Mouse (Mus musculus) T-helper 1 cell (primary cell): Measurements from ENCODE around the gene Osbpl3.

ENCODE experiments used
- in situ Hi-C: fragments of 300-600 bp; cut with MboI, MseI; formaldehyde crosslinking; loops from one replicate; pipeline ENCODE4 v1.15.1; 2025; ENCODE audit warnings: high pct_unique_total_duplicates

Gene Osbpl3

DNA sequence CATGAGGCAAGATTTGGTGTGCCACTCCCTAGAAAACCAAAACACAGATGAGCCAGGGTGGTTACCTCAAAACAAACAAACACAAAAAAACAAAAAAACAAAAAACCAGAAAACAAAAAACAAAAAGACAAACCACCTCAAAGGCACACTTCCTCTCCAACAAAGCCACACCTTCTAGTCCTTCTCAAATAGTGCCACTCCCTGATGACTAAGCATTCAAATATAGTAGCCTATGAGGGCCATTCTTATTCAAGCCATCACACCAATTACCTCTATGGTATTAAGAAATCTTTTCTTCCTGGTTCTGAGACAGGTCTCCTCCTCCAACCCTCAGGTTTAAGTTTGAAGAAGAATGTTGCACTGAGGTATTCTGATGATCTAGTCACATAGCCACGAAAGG is 79.3 kb downstream of the Osbpl3 start:
- in situ Hi-C loops = loop anchor here (5.0 kb wide), 1 partner anchor 81 kb away; the partner anchor contains the start of gene Osbpl3

DNA sequence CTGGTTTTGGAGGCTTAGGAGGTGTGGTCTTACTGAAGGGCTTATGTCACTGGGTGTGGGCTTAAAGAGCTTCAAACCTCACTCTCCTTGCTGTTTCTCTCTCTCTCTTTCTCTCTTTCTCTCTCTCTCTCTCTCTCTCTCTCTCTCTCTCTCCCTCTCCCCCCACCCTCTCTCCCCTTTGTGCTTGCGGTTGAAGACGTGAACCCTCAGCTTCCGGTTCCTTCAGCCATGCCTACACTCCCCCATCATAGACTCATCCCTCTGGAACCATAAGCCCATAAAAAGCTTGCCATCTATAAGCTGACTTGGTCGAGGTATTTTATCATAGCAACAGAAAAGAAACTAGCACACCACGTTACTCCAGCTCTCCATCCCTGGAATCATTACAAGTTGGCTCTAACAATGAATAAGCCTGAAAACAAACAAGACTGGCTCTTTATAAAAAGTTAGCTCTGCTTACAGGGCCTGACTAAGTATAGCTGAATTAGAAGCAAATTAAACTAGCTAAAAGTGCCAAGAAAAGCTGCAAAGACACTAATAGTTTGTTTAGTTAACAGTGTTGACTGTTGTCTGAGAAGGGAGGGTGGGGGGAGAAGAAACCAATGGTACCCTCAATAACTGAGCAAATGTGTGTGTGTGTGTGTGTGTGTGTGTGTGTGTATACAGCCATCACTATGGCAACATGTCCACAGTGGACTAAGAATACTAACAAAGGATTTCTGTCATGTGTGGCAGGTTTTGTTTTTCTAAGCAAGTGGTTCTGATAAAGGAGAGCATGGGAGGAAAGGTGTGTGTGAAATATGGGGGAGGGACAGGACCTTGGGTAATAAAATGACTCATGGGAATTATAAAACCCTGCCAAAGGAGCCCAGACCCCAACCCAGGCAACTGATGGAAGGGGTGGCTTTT is 83.2 kb downstream of the Osbpl3 start:
- in situ Hi-C loops = no loop called here

DNA sequence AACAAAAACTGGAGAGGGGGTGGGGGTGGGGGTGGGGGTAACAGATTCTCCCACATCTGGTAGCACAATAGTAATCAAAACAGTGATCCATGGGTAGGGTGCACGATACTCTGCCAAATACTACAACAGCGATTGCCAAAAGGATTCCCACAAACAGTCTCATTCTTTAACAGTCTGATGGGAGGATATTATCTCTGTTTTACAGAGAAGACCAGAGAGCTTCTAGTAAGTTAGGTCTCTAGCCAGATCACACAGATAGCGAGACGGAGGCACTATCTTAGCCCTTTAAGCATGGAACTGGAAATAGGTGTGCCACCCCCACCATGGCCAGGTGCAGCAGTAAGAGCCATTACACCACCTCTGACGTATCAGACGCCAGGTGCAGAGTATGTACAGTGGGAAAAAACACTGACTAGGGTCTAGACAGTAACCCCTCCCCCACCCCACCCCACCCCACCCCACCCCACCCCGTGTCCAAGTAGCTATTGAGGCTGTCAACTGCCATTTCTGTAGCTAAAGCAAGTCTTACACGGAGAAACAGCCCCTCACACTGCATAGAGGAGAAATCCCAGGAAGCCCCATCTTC is 84.4 kb downstream of the Osbpl3 start:
- in situ Hi-C loops = no loop called here

DNA sequence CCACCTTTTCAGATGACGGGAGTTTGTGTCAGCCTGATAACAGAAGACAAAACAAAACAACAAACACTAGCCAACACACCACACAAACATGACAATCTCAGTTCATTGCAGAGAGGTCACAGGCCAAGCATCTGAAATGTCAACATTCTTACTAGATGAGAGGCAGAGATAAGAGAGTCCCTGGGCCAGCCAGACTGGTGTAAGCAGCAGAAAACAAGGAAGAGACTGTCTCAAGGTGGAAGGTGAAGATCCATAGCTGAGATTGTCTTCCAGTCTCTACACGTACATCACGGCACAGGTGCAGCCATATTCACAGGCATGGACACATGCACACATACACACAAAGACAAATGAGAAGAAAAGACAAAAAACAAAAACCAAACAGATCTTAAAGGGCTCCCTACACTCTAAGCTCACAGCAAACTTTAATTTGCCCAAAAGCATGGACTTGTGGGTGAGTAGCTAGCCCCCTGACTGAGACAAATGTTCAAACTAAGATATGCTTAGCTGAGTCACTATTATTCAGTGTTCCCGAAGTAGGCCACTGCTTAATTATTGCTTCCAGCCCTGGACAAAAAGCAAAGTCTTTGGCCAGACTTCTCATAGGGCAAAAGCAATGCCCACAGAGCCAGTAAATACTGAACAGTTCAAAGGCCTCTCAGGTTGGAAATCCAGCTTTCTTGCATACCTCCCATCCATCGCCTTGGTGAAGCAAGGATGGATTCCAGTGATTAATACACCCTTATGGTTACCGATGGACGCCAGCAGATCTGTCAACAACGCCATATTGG is 87.3 kb downstream of the Osbpl3 start:
- in situ Hi-C loops = no loop called here

DNA sequence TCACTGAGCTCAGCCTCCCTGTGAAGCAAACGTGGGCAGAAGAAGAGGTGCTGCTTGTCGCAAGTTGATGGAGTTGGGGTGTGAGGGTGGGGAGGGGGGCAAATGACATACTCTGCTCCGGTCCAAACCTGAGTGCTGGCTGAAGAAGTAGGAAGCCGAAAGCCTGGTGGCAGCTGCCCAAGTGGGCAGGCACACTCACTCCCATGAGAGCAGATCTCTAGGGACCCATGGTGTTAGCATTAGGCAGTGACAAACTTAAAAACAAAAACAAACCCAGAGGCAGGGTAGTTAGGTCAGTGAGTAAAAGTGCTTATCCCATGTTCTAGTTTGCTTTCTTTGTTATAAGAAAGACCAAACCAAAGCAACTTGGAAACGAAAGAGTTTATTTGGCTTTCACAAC is 88.2 kb downstream of the Osbpl3 start:
- in situ Hi-C loops = no loop called here

DNA sequence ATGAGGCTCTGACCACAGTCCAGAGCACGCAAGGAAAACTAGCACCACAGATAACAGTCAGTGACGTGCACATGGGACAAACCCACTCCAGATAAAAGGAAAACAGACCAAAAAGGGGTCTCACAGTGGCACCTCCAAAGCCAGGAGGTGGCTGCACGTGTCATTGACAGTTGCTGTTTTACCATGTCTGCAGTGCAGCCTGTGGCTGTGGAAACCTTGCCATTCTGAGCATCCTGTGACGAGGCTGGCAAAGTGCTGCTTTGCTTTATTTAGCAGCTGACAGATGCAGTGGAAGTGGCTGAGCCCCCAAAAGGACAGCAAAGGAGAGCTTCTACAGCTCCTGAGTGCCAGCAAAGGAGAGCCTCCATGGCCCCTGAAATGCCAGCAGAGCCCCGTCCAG is 89.3 kb downstream of the Osbpl3 start:
- in situ Hi-C loops = no loop called here

DNA sequence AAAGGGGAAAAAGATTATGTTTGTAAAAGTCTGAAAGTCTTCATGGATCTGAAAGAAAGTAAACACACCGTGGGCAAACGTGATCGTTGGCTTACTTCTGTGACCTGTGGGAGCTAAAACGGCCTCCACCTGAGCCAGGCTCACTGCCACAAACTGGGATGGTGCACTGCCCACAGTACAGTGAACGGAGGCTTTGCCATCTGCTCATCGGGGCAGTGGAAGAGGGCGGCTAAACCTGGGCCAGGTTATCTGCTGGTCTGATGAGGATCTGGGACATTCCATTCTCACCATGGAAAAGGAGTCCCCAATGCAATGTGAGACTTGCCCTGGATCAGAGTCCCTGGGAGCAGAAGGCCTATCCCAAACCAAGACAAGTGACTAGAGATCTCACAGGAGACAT is 89.7 kb downstream of the Osbpl3 start:
- in situ Hi-C loops = no loop called here

DNA sequence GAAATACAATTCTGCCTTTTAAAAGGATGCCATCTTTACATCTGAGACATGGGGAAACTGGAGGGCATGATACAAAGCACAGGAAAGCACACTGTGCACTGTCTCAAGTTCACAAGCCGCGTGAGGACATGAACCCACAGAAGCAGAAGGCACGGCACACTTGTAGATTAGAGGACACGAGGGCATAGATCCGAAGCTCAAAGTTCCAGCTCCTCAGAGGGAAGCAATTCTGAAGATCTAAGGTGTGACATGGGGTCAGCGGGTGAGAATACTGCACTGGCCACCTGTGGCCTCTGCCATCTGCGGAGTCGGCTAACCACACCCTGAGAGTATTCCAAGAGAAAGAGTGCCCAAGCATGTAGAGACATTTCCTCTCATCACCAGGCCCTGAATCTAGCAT is 91.6 kb downstream of the Osbpl3 start:
- in situ Hi-C loops = no loop called here

DNA sequence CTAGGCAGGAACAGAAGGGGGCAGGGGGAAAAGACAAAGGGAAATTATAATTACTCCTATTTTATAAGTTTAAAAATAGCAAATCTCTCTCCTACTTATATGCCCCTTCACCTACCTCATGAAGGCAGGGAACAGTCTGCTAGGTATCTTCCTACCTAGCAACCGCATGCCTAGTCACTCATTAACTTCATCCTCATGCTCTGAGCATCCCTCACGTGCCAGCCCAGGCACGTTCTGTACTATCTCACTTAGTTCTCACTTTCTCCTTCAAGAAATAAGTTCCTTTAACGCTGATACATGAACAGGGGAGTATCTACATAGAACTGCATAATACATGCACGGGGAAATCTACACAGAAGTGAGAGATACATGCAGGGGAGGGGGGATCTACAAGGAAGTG is 92.6 kb downstream of the Osbpl3 start:
- in situ Hi-C loops = no loop called here

DNA sequence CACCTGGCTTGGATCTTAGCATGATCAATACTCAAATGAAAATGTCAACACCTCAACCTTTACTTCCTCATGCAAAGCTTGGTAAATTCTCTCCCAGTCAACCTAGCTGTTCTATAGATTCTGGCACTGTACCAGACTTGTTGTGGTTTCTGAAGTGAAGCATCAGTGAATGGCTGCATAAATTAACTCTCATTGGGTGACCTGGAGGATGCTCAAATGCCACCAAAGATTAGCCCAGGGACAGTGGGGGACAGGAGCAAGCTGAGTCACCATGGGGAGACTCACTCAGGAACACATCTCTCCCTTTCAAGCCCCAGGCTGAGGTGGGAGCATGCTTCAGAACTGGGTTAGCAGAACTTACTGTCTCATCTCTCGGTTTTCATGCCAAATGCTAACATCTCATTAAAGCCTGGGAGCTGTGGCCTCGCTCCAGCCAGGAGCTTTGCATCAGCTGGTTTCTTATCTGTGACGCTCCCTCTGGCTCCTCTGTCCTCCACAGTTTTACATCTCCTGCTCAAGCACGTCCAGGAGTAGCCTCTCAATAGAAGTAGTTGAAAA is 93.2 kb downstream of the Osbpl3 start:
- in situ Hi-C loops = no loop called here

DNA sequence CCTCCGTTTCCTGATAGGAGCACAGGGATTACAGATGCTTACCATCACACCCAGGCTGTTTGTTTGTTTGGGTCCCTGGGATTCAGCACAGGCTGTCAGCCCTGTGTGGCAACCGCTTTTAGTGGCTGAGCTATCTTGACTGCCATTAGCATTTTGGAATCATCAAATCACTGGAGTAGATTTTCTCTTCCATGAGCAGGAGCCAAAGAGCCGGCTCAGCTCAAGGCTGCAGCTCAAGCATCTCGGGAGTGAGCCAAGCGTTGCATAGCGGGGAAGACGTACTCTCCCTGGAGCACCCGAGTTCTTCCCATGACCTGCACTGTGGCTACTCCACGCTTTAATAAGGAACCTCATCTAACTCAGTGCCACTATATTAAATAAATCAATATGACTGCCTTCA is 93.8 kb downstream of the Osbpl3 start:
- in situ Hi-C loops = no loop called here

DNA sequence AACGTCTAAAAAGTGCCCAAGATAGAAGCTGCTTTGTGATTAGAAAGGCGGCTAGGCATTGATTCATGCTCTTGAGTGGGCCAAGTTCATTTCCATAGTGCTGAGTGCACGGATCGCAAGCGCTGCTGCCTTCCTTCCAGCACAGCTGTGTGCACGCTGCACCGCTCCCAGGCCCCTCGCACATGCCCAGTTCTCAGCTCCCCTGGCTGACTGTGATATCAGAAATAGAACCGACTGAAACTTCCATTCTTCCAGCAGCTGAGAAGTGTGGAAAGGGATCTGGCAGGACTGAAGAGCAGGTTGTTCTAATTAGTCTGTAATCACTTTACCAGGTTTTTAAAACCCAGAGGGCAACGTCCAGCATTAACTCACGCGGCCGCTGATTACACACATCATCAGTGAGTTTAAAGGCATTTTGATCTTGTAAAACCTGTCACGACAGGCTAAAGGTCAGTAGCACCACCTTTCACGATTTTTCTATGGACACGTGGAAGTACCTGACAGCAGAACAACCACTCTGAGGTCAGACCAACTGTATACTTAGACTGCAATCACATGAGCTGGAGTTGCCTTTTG is 97.8 kb downstream of the Osbpl3 start:
- in situ Hi-C loops = no loop called here

DNA sequence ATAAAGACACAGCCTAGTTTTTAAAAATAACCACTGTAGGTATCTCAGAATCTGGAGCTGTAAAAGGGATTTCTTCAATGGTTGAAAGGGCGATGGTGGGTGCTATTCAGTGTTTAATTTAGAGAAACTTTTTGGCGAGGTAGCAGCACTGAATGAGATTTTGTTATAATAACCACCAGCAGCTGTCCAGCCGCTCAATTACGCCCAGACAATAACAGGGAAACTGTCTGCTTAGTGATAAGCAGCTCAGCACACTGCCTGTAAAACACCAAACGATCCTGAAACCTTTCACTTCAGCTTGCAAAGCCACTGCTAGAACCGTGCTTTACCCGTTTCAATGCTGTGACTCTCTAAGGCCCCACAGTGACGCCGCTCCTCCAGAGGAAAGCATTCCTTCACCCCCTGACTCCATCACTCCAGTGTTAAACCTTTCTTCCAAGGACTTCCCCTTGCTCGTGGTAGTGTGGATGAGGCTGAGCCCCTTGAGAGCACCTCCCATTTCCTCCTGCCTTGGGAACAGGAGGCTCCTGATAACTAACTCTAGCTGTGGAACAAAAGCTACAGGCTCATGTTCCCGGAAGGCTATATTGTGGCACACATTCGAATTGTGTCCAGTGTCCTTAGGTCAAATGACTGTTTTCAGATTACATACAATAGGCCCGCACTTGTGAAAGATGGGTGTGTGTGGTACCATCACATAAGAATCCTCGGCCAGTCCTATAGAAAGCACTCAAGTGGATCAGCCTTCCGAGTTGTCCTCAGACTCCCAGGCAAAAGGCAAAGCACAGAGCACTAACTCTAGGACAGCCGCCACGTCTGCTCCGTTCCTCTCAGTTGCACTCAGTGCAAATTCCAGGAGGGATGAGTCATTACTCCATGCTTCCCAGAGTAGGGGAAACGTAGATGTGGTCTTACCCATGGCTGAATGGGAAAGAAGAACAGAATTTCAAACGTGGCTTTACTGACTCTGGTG is 101.0 kb downstream of the Osbpl3 start:
- in situ Hi-C loops = no loop called here

DNA sequence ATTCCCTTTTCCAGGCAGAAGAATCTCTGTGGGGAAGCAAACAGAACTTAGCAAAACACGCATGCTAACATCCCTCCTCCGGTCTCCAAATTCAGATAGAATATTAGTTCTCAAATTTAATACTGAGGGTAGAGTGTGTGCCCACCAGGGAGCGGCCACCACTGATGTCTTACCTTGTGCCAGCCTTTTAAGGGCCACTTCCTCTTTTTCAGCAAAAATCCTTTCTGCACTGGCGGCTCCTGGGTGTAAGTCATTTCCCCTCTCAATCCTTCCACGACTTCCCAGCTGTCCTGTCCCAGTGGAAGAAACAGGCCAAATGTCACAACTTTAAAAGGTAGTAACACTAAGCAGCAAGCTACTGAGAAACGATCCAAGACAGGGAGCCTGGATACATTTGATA is 103.2 kb downstream of the Osbpl3 start:
- in situ Hi-C loops = no loop called here

DNA sequence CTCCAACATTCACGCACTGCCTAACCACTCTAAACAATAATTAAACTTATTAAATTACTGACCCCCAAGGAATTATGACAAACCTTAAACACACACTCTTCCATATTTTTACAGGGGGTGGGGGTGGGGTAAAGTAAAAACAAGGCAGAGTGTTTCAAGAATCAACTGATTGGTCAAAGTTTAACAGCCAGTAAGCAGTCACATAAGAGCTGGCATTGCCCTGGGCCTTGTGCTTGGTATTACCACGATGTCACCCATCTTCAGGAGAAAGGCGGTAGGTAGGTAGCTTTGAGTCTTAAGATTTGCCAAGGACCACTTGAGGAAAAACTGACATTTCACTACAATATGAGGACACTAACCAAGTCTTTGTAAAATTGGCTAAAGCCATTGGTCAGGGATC is 105.1 kb downstream of the Osbpl3 start:
- in situ Hi-C loops = no loop called here

DNA sequence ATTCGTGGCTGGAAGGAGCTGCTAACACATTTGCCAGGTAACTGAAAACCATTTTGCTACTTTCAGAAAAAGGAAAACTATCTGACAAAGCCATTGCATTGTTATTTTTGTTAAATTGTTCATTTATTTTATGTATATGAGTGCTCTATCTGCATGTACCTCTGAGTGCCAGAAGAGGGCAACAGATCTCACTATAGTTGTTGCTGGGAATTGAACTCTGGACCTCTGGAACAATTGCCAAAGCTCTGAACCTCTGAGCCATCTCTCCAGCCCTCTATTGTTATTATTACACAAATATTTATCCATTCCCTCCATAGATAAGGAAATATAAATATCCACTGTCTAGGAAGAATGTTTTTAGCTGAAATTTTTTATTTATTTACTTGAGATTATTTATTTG is 107.4 kb downstream of the Osbpl3 start:
- in situ Hi-C loops = no loop called here

DNA sequence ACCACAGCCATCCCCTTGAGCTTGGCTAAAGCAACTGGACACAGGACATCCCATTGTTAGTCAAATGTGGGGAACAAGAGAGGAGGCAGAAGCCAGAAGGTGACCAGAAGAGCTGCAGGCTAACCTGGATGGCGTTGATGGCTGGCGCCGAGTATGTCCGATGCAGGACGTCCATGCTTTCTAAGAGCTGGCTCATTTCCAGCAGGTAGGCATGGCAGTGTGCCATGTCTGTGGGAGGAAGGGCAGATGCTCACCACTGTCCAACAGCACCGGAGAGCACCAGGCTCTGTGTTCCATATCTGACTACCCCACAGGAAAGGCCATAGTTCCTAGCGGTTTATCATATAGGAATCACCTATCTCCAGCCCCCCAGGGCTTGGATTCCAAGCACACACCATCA is 109.8 kb downstream of the Osbpl3 start:
- in situ Hi-C loops = no loop called here

DNA sequence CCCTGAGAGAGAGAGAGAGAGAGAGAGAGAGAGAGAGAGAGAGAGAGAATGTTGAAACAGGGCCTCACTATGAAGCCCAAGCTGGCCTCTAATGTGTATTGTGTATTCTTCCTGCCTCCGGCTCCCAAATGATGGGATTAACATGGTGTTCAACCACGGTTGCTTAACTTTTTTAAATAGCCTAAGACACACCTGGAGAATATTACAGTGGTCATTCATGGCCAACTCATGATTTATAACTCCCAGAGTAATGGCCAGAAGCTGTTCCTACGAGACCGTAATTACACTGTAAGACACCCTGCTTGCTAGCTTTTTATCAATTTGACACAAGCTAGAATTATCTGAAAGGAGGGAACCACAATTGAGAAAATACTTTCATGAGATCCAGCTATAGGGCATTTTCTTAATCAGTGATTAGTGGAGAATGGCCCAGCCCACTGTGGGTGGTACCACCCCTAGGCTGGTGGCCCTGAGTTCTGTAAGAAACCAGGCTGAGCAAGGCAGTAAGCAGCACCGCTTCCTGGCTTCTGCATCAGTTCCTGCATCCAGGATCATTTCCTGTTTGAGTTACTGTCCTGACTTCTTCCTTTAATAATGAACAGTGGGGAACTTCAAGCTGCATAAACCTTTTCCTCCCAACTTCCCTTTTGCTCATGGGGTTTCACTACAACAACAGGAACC is 115.6 kb downstream of the Osbpl3 start:
- in situ Hi-C loops = no loop called here

DNA sequence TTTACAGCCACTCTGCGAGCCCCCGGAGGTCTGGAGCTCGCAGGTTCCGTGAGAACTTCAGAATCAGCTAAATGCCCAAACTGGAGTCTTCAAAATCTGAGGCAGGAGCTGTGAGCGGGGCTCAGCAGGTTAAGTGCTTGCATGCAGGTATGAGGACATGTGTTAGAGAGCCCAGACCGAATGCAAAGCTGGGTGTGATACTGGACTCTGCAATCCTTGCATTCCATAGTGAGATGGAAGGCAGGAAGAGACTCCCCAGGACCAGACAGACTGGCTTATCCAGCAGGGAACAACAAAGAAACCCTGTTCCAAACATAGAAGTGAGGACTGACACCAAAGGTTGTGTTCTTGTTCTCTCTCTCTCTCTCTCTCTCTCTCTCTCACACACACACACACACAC is 118.6 kb downstream of the Osbpl3 start:
- in situ Hi-C loops = no loop called here

DNA sequence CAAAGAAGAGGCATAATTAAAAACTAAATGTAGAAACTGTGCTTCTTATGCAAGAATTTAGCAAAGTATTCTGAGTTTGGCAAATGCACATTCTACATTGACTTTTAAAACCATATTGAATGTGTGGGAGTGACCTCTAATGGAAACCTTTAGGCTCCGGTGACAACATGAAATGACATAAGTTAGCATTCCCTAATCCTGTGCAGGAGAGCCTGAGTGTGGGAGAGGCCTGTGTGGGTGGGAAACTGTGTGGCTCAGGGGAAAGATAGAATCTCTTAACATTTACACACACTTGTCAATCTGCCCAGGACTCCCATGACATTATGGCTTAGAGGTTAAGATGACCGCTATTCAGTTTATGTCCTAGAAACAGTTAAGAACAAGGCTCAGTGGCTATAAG is 119.6 kb downstream of the Osbpl3 start:
- in situ Hi-C loops = no loop called here
